Mouse (Mus musculus) left cerebral cortex, postnatal 36 days (tissue): ENCODE results near the gene S1pr2. TPM values are rescaled to one million over a fixed set of nuclear protein-coding genes. Genes with fewer than 3 reads are reported as not detected.
"Not testable (repeated sequence)": the region's sequence is repeated elsewhere in the genome, so short reads cannot be mapped to it uniquely, and the experiment has no call there.

ENCODE experiments used
- DNase-seq, 2 experiments: peaks; one replicate each; pipeline ENCODE4 v3.0.0; 2021 to 2022; ENCODE audit warnings: low spot score in 2 of 2, mixed read lengths in 1 of 2
- intact Hi-C: fragments of 180-260 bp; cut with DNase I; formaldehyde crosslinking; loops from one replicate; pipeline ENCODE4 v1.15.1; 2025
- total RNA-seq, 2 experiments: library from RNA; stranded (reverse); gene quantifications; 2 replicates each; pipeline ENCODE4 v1.2.3; 2021

S1pr2 gene
- total RNA-seq, 2 experiments from 2014 or later: 3.0 to 3.6 TPM

DNA sequence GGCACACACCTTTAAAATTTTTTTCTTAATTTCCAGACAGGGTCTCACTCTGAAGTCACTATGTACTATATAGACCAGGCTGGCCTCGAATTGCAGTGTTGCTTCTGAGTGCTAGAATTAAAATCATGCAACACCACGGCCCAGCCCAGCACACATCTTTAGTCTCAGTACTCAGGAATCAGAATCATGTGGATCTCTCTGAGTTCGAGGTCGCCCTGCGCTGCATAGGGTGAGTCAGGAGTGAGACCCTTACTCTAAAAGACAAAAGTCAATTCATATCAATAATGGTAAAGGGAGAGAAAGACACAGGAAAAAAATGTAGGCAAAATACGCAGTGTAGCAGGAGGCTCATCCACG, 25.7 kb upstream of the S1pr2 start:
- DNase-seq: no peak
- intact Hi-C loops: loop anchor here (2.0 kb wide), 1 partner anchor 49 kb away; no protein-coding TSS in a partner anchor

GRCm38 (mm10) chr9:21001651-21002200, 25.1 kb upstream of the S1pr2 start:
- DNase-seq: no peak
- intact Hi-C loops: loop anchor here (2.0 kb wide), 1 partner anchor 49 kb away; no protein-coding TSS in a partner anchor

GRCm38 (mm10) chr9:21000811-21001210, 24.2 kb upstream of the S1pr2 start:
- no peak for DNase-seq
- intact Hi-C loops: no loop called here

DNA sequence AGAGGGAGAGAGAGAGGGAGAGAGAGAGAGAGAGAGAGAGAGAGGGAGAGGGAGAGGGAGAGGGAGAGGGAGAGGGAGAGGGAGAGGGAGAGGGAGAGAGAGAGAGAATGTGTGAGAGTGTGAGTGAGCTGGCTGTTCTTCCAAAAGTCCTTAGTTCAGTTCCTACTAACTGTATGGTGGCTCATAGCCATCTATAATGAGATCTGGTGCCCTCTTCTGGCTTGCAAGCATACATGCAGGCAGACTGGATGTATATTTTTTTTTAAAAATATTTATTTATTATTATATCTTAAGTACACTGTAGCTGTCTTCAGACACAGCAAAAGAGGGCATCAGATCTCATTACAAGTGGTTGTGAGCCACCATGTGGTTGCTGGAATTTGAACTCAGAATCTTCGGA, 21.8 kb upstream of the S1pr2 start:
- intact Hi-C loops: loop anchor here (5.0 kb wide), 1 partner anchor 96 kb away; no protein-coding TSS in a partner anchor
- DNase-seq: not testable (repeated sequence)

DNA sequence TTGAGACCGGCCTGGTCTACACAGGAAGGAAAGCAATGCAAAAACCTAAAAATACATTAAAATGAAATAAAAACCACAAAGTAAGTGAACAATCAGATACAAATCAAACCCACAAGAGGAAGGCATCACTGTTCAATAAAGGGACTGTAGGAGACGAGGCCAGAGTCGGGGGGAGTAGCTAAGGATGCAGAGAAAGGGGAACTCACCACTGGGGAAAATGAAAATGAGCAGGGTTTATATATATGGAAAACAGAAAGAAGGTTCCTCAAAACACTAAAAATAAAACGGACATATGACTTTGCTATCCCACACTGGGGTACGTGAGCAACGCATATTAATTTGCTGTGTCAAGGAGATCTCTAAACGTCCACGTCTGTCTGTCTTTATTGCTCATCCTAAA, 20.5 kb upstream of the S1pr2 start:
- intact Hi-C loops: loop anchor here (5.0 kb wide), 1 partner anchor 95 kb away; no protein-coding TSS in a partner anchor
- DNase-seq: no peak

DNA sequence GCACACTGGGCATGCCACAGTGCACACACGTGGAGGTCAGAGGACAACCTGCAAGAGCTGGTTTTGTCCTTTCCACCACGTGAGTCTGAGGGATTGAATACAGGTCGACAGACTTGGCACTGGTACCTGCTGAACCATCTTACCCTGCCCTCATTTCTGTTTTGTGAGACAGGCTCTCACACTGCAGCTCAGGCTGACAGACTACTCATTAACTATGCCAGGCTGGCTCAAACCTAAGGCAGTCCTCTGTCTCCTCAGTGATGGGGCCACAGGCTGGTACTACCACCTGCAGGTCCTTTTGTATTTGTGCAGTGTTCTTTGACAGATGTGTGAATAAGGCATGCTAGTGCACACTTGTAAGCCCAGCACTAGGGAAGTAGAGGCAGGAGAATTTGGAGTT, 18.5 kb upstream of the S1pr2 start:
- intact Hi-C loops: loop anchor here (5.0 kb wide), 1 partner anchor 93 kb away; no protein-coding TSS in a partner anchor
- no peak for DNase-seq

GRCm38 (mm10) chr9:20993165-20993898, 16.8 kb upstream of the S1pr2 start:
- intact Hi-C loops: no loop called here
- no peak for DNase-seq

DNA sequence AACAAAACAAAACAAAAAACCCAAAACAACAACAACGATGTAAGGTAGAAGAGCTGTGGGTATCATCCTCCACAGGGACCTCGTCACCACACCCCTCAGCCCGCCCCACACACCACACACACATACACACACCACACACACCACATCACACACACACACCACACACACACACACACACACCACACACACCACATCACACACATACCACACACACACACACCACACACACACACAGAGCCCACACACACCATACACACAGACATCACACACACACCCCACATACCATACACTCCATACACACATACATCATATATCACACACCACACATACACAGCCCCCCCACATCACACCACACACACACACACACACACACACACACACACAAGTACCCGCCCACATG, 15.0 kb upstream of the S1pr2 start:
- intact Hi-C loops: no loop called here
- DNase-seq: no peak

DNA sequence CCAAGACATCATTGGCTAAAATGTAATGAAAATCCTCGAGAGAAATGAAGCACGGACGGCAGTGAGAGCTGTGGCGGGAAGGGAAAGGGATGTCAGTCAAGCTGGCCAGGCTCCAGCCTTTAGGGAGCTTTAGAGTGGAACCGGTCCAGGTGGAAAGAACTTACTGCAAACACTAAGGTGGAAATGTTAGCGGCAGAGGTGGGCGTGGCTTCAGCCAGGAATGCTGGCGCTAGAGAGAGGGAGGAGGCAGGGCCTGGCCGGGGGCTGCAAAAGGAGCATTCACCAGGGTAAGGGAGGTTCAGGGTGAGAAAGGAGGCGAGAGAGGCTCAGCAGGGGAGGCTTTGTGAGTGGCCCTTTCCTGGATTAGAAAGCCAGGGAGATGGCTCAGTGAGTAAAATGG, 14.3 kb upstream of the S1pr2 start:
- intact Hi-C loops: no loop called here
- DNase-seq: no peak

DNA sequence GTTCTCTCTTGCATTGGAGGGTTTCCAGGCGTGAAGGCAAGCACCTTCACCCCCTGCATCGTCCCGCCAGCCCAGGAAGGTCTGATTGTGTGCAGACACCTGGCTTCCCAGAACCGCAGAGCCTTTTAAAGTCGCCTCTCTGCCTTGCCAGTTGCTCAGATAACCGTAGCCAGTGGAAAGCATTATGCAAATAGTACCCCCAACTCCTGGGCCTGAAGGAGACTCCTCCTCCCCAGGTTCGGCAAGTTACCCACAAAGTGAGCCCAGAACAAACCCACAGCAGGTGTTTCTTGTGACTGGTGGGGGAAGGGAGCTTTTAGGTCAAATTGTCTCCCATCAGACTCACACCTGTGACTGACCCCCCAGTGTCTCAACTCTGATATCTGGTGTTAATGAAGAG, 11.4 kb upstream of the S1pr2 start:
- intact Hi-C loops: no loop called here
- no peak for DNase-seq

DNA sequence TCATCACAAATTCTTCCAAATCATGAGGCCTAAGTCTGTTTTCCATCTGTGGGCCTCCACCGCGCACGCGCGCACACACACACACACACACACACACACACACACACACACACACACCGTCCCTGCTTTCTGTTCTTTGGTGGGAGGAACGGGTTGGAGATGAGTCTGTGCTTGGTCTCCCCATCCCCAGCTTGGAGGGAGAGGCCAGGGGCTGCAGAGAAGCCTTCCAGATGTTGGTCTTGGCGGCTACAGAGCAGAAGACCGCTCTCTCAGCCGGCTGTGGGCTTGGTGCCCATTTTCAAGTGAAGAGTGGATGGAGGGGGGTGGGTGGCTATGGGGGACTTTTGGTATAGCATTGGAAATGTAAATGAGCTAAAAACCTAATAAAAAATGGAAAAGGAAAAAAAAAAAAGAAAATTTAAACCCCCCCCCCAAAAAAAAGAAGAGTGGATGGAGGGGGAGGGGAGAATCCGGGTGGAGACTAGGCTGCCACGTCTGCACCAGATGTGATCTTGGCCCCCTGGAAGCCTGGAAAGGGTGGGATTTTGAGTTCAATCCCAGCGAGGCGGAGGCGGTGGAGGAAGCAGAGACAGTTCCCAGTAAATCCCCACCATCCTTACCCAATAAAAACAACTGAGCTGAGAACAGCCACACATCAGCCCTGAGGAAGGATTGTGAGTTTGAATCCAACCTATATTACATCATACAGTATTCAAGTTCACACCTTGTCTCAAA, 10.5 kb upstream of the S1pr2 start:
- no peak for DNase-seq
- intact Hi-C loops: no loop called here

DNA sequence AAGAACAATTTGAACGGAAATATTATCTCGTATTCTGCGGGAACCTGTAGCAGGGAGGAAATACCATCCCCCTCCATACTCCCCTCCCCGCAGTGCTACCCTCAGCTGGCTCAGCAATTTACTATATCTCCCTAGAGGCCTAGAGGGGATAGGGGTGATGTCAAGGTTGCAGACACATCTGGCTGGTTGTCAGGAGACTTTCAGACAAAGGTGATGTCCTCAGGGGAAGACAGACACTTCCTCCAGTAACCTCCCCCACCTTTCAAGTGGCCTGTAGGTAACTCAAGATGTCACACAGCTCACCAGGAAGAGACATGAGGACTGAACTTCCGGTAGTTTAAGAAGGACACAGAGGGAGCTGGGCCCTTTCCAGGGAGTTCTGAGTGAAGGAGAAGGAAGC, 6.6 kb upstream of the S1pr2 start:
- intact Hi-C loops: no loop called here
- no peak for DNase-seq

DNA sequence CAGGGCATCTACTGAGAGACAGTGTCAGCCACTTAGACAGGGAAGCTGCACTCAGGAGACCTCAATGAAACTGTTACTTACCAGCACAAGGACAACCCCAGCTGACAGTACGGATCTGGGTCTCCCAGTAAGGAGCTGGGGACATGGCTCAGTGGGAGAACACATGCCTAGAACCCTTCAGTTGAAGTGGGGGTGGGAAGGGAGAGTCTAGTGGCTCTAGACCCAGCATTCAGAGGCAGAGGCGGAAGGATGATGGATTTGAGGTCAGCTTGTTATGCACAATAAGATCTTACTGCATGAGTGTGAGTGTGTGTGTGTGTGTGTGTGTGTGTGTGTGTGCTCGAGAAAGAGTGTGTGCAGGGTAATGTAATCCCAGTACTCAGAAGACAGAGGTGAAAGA, 5.6 kb upstream of the S1pr2 start:
- DNase-seq: no peak
- intact Hi-C loops: no loop called here

- DNase-seq: no peak
- intact Hi-C loops: no loop called here
These were observed 3.2 kb upstream of the S1pr2 start for GRCm38 (mm10) chr9:20979769-20980168.

- DNase-seq: no peak
- intact Hi-C loops: no loop called here
These were observed 2.6 kb upstream of the S1pr2 start for GRCm38 (mm10) chr9:20979181-20979580.

DNA sequence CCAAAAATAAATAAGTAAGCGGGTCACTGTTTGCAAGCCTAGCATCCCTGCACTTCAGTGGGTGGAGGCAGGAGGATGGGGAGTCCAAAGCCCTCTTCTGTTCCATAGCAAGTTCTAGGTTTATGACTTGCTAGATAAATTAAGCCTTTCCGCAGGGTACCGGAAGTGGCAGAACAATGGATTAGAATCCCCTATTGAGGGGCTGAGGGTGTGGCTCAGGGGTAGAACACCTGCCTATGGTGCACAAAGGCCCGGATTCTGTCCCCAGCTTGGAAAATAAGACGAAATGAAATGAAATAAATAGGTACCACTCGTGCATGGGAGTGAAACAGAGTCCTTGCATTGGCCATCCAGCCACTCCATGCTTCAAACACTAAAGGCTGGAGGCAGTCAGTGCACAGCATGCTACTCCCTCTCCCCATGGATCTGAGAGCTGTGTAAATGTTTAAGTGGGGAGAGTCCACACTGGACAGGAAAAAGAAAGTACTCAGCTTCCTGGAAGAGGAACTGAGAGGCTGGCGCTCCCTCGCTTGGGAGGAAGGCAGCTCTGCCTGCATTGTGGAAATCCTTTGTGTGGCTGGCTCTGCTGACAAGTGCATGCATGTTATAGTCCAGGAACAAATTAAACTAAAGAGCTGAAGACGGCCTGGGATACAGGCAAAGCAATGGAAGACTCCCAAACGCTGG, 2.0 kb upstream of the S1pr2 start:
- intact Hi-C loops: no loop called here

GRCm38 (mm10) chr9:20976961-20977689, 544 bp upstream of the S1pr2 start:
- intact Hi-C loops: no loop called here
- no peak for DNase-seq

More for the DNA sequence above, 2.0 kb upstream of the S1pr2 start:
- no peak for DNase-seq

DNA sequence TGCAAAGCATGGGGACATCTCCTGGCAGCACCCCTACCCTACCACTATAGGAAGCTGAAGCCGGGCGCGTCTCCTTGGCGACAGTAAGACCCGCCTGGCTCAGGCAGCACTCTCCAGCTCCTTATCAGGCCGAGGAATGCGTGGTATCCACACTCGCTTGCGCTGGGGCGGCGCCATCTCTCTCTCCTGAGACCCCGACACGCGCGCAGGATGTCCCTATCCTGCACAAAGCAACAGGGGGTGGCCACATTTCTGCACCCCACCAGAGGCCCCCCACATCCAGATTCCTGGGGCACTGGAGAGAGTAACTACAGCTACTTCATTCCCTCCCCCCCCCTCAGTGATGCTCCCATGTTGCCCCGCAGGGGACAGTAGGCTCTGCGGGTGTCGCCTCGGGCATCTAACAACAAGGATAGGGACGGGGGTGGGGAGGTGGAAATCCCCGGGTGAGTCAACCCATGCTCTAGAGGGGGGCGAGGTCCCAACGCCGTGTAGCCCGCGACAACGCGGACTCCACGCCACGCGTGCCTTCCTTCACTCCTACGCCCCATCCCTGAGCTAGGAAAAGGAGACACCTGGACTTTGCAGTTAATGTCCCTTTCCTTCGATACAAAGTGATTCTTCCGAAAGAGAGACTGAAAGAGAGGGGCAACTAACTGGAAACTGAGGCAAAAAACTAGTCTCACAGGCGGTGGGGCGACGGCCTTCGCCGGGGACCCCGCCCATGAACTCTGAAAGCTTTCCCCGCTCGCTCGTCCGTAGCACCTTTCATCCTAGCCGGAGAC, 958 bp downstream of the S1pr2 start:
- peak in 1 of 2 experiments; percentile 32 for DNase-seq
- intact Hi-C loops: no loop called here

DNA sequence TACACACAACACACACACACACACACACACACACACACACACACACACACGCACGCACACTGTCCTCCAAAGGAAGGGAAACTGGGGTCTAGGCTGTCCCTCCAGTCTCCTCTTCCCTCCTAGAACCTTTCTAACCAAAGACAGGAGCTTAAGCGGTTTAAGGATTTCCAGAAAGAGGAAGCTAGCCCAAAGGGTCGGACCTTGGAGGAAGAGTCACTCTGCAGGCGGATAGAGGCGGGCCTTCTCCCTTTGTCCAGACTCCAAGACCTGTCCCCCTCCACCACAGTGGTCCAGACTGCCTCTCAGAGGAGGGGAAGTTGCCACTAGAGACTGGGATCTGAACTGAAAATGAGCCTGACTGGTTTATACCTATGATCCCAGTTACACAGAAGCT, 2.9 kb downstream of the S1pr2 start:
- intact Hi-C loops: no loop called here
- no peak for DNase-seq
